Mouse (Mus musculus): ENCODE results near the gene Lrg1. TPM values are rescaled to one million over a fixed set of nuclear protein-coding genes. Genes with fewer than 3 reads are reported as not detected.
"Not testable (repeated sequence)": the region's sequence is repeated elsewhere in the genome, so short reads cannot be mapped to it uniquely, and the experiment has no call there.

Lrg1 gene
- polyA plus RNA-seq, 1 experiment from 2014 or later: 0.24 TPM

DNA sequence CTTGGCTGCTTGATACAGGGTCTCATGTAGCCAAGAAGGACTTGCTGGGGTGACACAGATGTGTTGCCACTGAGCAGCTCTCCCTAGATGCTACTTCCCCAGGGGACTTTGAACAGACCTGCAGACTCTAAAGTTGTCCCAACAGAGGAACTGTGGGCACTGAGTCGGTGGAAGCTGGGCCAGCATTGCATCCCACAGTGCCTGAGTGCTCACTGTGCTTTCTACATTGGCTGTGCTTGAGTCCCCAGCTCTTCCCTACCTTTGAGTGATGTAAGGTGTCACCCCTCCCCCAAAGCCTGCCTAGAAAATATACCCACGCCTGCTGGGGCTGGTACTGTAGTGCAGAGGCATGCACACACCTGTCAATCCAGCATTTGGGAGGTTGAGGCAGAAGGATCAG, 14.1 kb downstream of the Lrg1 start:
- Histone ChIP-seq H3K36me3 (ENCODE audit: control insufficient read depth, insufficient read depth, low read length) (0 out of 2 replicates have a peak, but pooled peaks cover 5% of the 10 kb centered on the region), H3K9ac (replicated peaks; ENCODE audit: low read depth, low read length) (no peak overlapping the region), H3K4me1 (ENCODE audit: control insufficient read depth, insufficient read depth, low read length) (no peaks in the 10 kb centered on the region), H3K27me3 (ENCODE audit: control insufficient read depth, insufficient read depth, low read length) (no peaks in the 10 kb centered on the region), H3K4me2 (ENCODE audit: low read depth, low read length) (no peak overlapping the region), H3K27ac (ENCODE audit: low read depth, low read length) (no peak overlapping the region), H3K9me3 (ENCODE audit: control insufficient read depth, low read length) (no peaks in the 10 kb centered on the region), H3K4me3 (ENCODE audit: low read depth, low read length) (no peak overlapping the region)
- no peak for ATAC-seq (ENCODE audit: low read depth)
- WGBS: 79% methylated on average over 2 of the region's 2 CpGs

DNA sequence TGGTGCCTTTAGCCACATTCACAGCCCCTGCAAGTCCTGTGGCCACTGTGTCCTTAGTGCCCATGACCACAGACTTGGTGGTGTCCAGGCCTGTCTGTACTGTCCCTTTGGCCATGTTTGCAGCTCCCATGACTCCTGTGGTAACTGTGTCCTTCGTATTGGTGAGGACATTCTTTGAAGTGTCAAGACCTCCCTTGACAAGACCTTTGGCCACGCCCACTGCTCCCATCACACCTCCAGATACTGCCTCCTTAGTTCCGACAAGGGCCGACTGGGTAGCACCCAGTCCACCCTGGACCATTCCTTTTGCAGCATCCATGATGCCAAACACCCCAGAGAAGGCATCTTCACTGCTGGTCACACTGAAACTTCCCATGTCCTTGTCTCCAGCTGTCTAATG, 14.8 kb downstream of the Lrg1 start:
- WGBS: 78% methylated on average over 4 of the region's 4 CpGs
- Histone ChIP-seq H3K27me3 (ENCODE audit: control insufficient read depth, insufficient read depth, low read length) (no peaks in the 10 kb centered on the region), H3K36me3 (ENCODE audit: control insufficient read depth, insufficient read depth, low read length) (peaks cover 11% of the 10 kb centered on the region), H3K9me3 (ENCODE audit: control insufficient read depth, low read length) (no peaks in the 10 kb centered on the region), H3K4me1 (ENCODE audit: control insufficient read depth, insufficient read depth, low read length) (no peaks in the 10 kb centered on the region), H3K27ac (ENCODE audit: low read depth, low read length) (no peak overlapping the region), H3K9ac (replicated peaks; ENCODE audit: low read depth, low read length) (no peak overlapping the region), H3K4me3 (ENCODE audit: low read depth, low read length) (no peak overlapping the region), H3K4me2 (ENCODE audit: low read depth, low read length) (no peak overlapping the region)
- ATAC-seq (ENCODE audit: low read depth): no peak

DNA sequence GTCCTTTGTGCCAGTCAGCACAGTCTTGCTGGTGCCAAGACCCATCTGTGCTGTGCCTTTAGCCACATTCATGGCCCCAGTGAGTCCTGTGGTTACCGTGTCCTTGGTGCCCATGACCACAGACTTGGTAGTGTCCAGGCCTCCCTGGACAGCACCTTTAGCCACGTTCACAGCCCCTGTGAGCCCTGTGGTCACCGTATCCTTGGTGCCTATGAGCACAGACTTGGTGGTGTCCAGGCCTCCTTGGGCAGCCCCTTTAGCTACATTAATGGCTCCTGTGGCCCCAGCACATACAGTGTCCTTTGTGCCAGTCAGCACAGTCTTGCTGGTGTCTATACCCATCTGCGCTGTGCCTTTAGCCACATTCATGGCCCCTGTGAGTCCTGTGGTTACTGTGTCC, 15.4 kb downstream of the Lrg1 start:
- H3K27me3 ChIP-seq (ENCODE audit: control insufficient read depth, insufficient read depth, low read length); H3K4me1 ChIP-seq (ENCODE audit: control insufficient read depth, insufficient read depth, low read length); H3K4me2 ChIP-seq (ENCODE audit: low read depth, low read length); H3K9ac ChIP-seq (replicated peaks; ENCODE audit: low read depth, low read length); H3K27ac ChIP-seq (ENCODE audit: low read depth, low read length); H3K9me3 ChIP-seq (ENCODE audit: control insufficient read depth, low read length); H3K4me3 ChIP-seq (ENCODE audit: low read depth, low read length); ATAC-seq (ENCODE audit: low read depth): not testable (repeated sequence)
- WGBS: 95% methylated on average over 4 of the region's 4 CpGs
- H3K36me3 ChIP-seq (ENCODE audit: control insufficient read depth, insufficient read depth, low read length): peaks cover 14% of the 10 kb centered on the region

DNA sequence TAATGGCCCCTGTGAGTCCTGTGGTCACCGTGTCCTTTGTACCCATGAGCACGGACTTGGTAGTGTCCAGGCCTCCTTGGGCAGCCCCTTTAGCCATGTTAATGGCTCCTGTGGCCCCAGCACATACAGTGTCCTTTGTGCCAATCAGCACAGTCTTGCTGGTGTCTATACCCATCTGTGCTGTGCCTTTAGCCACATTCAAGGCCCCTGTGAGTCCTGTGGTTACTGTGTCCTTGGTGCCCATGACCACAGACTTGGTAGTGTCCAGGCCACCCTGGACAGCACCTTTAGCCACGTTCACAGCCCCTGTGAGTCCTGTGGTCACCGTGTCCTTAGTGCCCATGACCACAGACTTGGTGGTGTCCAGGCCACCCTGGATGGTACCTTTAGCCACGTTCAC, 17.0 kb downstream of the Lrg1 start:
- not testable (repeated sequence) for H3K27ac ChIP-seq (ENCODE audit: low read depth, low read length); H3K9ac ChIP-seq (replicated peaks; ENCODE audit: low read depth, low read length); H3K27me3 ChIP-seq (ENCODE audit: control insufficient read depth, insufficient read depth, low read length); ATAC-seq (ENCODE audit: low read depth); H3K9me3 ChIP-seq (ENCODE audit: control insufficient read depth, low read length); H3K4me1 ChIP-seq (ENCODE audit: control insufficient read depth, insufficient read depth, low read length); H3K4me3 ChIP-seq (ENCODE audit: low read depth, low read length); H3K4me2 ChIP-seq (ENCODE audit: low read depth, low read length)
- 88% methylated on average over 2 of the region's 5 CpGs for WGBS
- peaks cover 23% of the 10 kb centered on the region for H3K36me3 ChIP-seq (ENCODE audit: control insufficient read depth, insufficient read depth, low read length)

DNA sequence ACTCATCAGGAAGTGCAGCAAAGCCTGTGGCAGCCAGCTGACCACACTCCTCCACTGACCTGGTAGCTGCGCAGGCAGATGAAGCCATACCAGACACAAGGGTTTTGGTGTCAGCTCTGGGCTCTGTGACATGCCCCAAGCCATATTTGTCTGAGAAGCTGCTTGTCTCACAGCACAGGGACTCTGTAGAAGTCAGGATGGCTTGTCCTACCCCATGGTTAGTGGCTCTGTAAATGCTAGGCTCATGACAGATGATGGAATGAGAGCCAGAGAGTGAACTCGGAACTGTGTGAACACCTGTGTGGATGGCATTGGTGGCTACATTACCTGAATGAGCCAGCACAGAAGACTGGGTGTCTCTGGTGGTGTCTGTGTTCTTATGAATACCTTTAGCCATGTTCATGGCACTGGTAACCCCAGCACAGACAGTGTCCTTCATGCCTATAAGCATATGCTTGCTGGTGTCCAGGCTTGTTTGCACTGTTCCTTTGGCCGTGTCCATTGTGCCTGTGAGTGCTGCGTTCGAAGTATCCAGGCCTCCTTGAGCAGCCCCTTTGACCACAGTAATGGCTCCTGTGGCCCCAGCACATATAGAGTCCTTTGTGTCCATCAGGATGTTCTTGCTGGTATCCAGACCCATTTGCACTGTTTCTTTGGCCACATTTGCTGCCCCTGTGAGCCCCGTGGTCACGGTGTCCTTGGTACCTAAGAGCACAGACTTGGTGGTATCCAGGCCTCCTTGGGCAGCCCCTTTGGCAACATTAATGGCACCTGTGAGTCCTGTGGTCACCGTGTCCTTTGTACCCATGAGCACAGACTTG, 18.1 kb downstream of the Lrg1 start:
- no peaks in the 10 kb centered on the region for H3K9me3 ChIP-seq (ENCODE audit: control insufficient read depth, low read length)
- H3K27ac ChIP-seq (ENCODE audit: low read depth, low read length): no peak overlapping the region
- no peak overlapping the region for H3K9ac ChIP-seq (replicated peaks; ENCODE audit: low read depth, low read length)
- WGBS: 98% methylated on average over 8 of the region's 8 CpGs
- no peaks in the 10 kb centered on the region for H3K4me1 ChIP-seq (ENCODE audit: control insufficient read depth, insufficient read depth, low read length)
- no peak overlapping the region for H3K4me2 ChIP-seq (ENCODE audit: low read depth, low read length)
- no peaks in the 10 kb centered on the region for H3K27me3 ChIP-seq (ENCODE audit: control insufficient read depth, insufficient read depth, low read length)
- ATAC-seq (ENCODE audit: low read depth): no peak
- H3K4me3 ChIP-seq (ENCODE audit: low read depth, low read length): no peak overlapping the region
- peaks cover 23% of the 10 kb centered on the region for H3K36me3 ChIP-seq (ENCODE audit: control insufficient read depth, insufficient read depth, low read length)

DNA sequence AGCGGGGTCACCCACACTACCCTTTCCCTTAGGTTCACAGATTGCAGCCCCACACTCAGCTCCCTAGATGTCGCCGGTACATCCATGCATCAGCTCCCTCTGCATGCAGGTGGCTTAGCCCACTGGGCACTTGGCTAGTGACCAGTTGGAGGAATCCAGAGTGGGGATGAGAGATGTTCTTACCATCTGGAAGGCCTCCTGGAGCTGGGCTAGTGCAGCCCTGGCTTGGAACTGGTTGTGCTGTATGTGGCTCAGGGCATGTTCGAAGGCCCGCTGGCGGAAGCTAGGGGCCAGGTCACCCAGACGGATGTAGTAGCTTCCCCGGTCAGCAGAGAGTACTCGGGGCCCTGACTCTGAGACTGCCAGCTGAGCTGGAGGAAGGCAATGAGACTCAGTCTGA, 18.9 kb downstream of the Lrg1 start:
- no peak overlapping the region for H3K27ac ChIP-seq (ENCODE audit: low read depth, low read length)
- H3K4me2 ChIP-seq (ENCODE audit: low read depth, low read length): no peak overlapping the region
- H3K4me3 ChIP-seq (ENCODE audit: low read depth, low read length): no peak overlapping the region
- no peaks in the 10 kb centered on the region for H3K27me3 ChIP-seq (ENCODE audit: control insufficient read depth, insufficient read depth, low read length)
- peaks cover 31% of the 10 kb centered on the region for H3K36me3 ChIP-seq (ENCODE audit: control insufficient read depth, insufficient read depth, low read length)
- no peaks in the 10 kb centered on the region for H3K4me1 ChIP-seq (ENCODE audit: control insufficient read depth, insufficient read depth, low read length)
- 93% methylated on average over 9 of the region's 9 CpGs for WGBS
- H3K9ac ChIP-seq (replicated peaks; ENCODE audit: low read depth, low read length): no peak overlapping the region
- no peaks in the 10 kb centered on the region for H3K9me3 ChIP-seq (ENCODE audit: control insufficient read depth, low read length)
- no peak for ATAC-seq (ENCODE audit: low read depth)

DNA sequence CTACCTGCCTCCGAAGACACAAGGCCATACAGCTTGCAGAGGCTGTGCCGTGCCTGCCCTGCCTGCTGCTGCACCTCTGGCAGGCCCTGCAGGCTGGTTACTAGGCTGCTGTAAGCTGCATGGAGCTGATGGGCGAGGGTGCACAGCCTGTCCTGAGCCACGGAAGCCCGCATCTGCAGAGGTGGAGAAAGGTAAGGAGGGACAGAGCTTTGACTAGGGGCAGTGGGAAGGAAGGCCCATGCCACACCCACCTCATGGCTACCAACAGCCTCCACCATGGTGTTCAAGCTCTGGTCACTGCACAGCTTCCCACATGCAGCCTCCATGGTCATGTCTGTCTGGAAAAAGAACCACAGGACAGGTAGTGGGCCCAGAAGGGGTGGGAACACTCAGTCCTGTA, 19.6 kb downstream of the Lrg1 start:
- Histone ChIP-seq H3K27me3 (ENCODE audit: control insufficient read depth, insufficient read depth, low read length) (no peaks in the 10 kb centered on the region), H3K4me3 (ENCODE audit: low read depth, low read length) (no peak overlapping the region), H3K9ac (replicated peaks; ENCODE audit: low read depth, low read length) (no peak overlapping the region), H3K4me2 (ENCODE audit: low read depth, low read length) (no peak overlapping the region), H3K4me1 (ENCODE audit: control insufficient read depth, insufficient read depth, low read length) (no peaks in the 10 kb centered on the region), H3K36me3 (ENCODE audit: control insufficient read depth, insufficient read depth, low read length) (peaks cover 37% of the 10 kb centered on the region), H3K9me3 (ENCODE audit: control insufficient read depth, low read length) (no peaks in the 10 kb centered on the region), H3K27ac (ENCODE audit: low read depth, low read length) (no peak overlapping the region)
- no peak for ATAC-seq (ENCODE audit: low read depth)
- 93% methylated on average over 5 of the region's 5 CpGs for WGBS

DNA sequence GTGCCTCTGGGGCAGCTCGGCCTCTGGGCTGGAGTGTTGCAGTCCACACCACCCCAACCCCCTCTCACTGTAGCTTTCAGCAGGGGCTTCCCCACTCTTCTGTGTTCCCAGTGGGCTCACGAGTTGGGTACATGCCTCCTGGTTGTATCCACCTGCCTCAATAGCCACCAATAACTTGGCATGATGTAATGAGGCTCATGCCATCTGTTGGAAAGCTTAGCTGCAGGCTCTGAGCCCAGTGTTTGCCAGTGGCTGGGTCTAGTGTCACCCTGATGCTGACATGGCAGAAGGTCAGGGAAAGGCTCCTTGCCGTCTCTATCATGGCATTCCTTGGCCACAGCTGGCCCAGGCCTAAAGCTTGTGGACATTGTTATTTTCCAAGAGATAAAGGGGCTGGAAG, 21.0 kb downstream of the Lrg1 start:
- Histone ChIP-seq H3K27ac (ENCODE audit: low read depth, low read length) (no peak overlapping the region), H3K36me3 (ENCODE audit: control insufficient read depth, insufficient read depth, low read length) (peaks cover 51% of the 10 kb centered on the region), H3K4me2 (ENCODE audit: low read depth, low read length) (no peak overlapping the region), H3K27me3 (ENCODE audit: control insufficient read depth, insufficient read depth, low read length) (no peaks in the 10 kb centered on the region), H3K9me3 (ENCODE audit: control insufficient read depth, low read length) (no peaks in the 10 kb centered on the region), H3K4me3 (ENCODE audit: low read depth, low read length) (no peak overlapping the region), H3K4me1 (ENCODE audit: control insufficient read depth, insufficient read depth, low read length) (no peaks in the 10 kb centered on the region), H3K9ac (replicated peaks; ENCODE audit: low read depth, low read length) (no peak overlapping the region)
- ATAC-seq (ENCODE audit: low read depth): no peak
- 93% methylated on average over 3 of the region's 3 CpGs for WGBS

DNA sequence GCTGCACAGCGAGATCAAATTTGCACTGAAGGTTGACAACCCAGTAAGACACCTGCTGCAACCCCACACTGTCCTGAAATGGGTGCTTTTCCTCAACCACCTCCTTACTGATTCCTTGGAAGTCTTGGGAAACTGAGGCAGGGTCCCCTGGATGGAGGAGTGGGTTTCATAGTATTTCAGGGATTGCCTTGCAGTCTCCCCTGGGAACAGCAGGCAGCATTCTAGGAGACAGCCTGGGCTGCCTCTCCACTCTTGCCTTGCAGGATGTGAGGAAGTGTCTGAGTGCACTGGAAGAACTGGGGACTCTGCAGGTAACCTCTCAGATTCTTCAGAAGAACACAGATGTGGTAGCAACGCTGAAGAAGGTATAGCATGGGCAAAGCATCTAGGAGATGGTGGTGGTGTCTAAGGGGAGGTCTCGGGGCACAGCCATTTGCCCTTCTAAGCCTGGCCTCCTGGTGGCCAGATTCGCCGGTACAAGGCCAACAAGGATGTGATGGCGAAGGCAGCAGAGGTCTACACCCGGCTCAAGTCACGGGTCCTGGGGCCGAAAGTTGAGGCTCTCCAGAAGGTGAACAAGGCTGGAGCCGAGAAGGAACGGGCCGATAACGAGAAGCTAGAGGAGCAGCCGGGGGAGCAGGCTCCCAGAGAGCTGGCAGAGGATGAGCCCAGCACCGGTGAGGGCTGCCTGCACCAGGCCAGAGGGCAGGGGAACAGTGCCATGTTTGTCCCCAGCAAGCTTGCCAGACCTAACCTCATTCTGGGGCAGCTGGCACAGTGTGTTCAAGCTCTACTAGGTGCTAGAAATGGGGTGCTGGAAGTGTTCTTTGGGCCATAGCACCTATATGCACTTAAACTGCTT, 22.9 kb downstream of the Lrg1 start:
- H3K9ac ChIP-seq (replicated peaks; ENCODE audit: low read depth, low read length): no peak overlapping the region
- H3K9me3 ChIP-seq (ENCODE audit: control insufficient read depth, low read length): no peaks in the 10 kb centered on the region
- H3K27me3 ChIP-seq (ENCODE audit: control insufficient read depth, insufficient read depth, low read length): no peaks in the 10 kb centered on the region
- H3K4me3 ChIP-seq (ENCODE audit: low read depth, low read length): no peak overlapping the region
- H3K4me2 ChIP-seq (ENCODE audit: low read depth, low read length): no peak overlapping the region
- H3K4me1 ChIP-seq (ENCODE audit: control insufficient read depth, insufficient read depth, low read length): no peaks in the 10 kb centered on the region
- no peak overlapping the region for H3K27ac ChIP-seq (ENCODE audit: low read depth, low read length)
- no peak for ATAC-seq (ENCODE audit: low read depth)
- 93% methylated on average over 15 of the region's 15 CpGs for WGBS
- peaks cover 53% of the 10 kb centered on the region for H3K36me3 ChIP-seq (ENCODE audit: control insufficient read depth, insufficient read depth, low read length)
